Mouse (Mus musculus): ENCODE results near the gene Zscan18. TPM values are rescaled to one million over a fixed set of nuclear protein-coding genes. Genes with fewer than 3 reads are reported as not detected.
A peak's percentile ranks its signal among the peaks of the same experiment; 100 is the strongest.

Zscan18 gene
- polyA plus RNA-seq (2014; fragmentation: Nextera tagmentation; extraction: Ambion mirVana) = 11.0 and 11.4 TPM in 2 replicates

- peak; percentile 88 for DNase-seq (ENCODE audit: low spot score)
- peak within 1 kb of the TSS; percentile 63 for H3K27ac ChIP-seq (ENCODE audit: low read depth, low read length)
- H3K4me2 ChIP-seq (replicated peaks; ENCODE audit: low read depth, low read length) = peak within 1 kb of the TSS; percentile 54
- ATAC-seq (ENCODE audit: low FRiP score) = peak; percentile 98
- no peaks in the 10 kb centered on the region for H3K4me1 ChIP-seq (replicated peaks; ENCODE audit: control insufficient read depth, insufficient read depth, low read length)
- H3K27me3 ChIP-seq (ENCODE audit: control insufficient read depth, insufficient read depth, low read length) = no peaks in the 10 kb centered on the region
- H3K4me3 ChIP-seq (ENCODE audit: low read depth, low read length) = peak within 1 kb of the TSS; percentile 47
- H3K36me3 ChIP-seq (ENCODE audit: control insufficient read depth, insufficient read depth, low read length) = peaks cover 17% of the 10 kb centered on the region
- 6% methylated on average over 30 of the region's 31 CpGs for WGBS
- H3K9ac ChIP-seq (ENCODE audit: low read depth, low read length) = peak within 1 kb of the TSS; percentile 57
- H3K9me3 ChIP-seq (ENCODE audit: control insufficient read depth, low read length) = no peaks in the 10 kb centered on the region
Measured at GRCm38 (mm10) chr7:12802866-12803726, at the start of gene Zscan18. Gene Zscan18, minus strand, starts transcription at chr7:12803635.

GRCm38 (mm10) chr7:12835779-12836178 is 32.3 kb upstream of the Zscan18 start:
- Histone ChIP-seq H3K4me1 (replicated peaks; ENCODE audit: control insufficient read depth, insufficient read depth, low read length) (no peaks in the 10 kb centered on the region), H3K9ac (ENCODE audit: low read depth, low read length) (no peak overlapping the region), H3K27ac (ENCODE audit: low read depth, low read length) (no peak overlapping the region), H3K27me3 (ENCODE audit: control insufficient read depth, insufficient read depth, low read length) (no peaks in the 10 kb centered on the region), H3K9me3 (ENCODE audit: control insufficient read depth, low read length) (peaks cover 12% of the 10 kb centered on the region), H3K4me2 (replicated peaks; ENCODE audit: low read depth, low read length) (no peak overlapping the region), H3K4me3 (ENCODE audit: low read depth, low read length) (peak overlapping the region; percentile 49; the same call in 1 of the 2 replicates), H3K36me3 (ENCODE audit: control insufficient read depth, insufficient read depth, low read length) (peaks cover 16% of the 10 kb centered on the region; the same call in 1 of the 2 replicates)
- WGBS = 95% methylated on average over 4 of the region's 4 CpGs
- no peak for DNase-seq (ENCODE audit: low spot score)
- no peak for ATAC-seq (ENCODE audit: low FRiP score)

- Histone ChIP-seq H3K4me2 (replicated peaks; ENCODE audit: low read depth, low read length) (peak overlapping the region; percentile 35), H3K9ac (ENCODE audit: low read depth, low read length) (peak overlapping the region; percentile 65), H3K9me3 (ENCODE audit: control insufficient read depth, low read length) (peaks cover 12% of the 10 kb centered on the region), H3K4me1 (replicated peaks; ENCODE audit: control insufficient read depth, insufficient read depth, low read length) (no peaks in the 10 kb centered on the region), H3K36me3 (ENCODE audit: control insufficient read depth, insufficient read depth, low read length) (peaks cover 14% of the 10 kb centered on the region; the same call in 1 of the 2 replicates), H3K27ac (ENCODE audit: low read depth, low read length) (peak overlapping the region; percentile 24; the same call in 1 of the 2 replicates), H3K4me3 (ENCODE audit: low read depth, low read length) (peak overlapping the region; percentile 49), H3K27me3 (ENCODE audit: control insufficient read depth, insufficient read depth, low read length) (no peaks in the 10 kb centered on the region)
- DNase-seq (ENCODE audit: low spot score) = no peak
- WGBS = 37% methylated on average over 13 of the region's 13 CpGs
- ATAC-seq (ENCODE audit: low FRiP score) = peak; percentile 63
Measured at GRCm38 (mm10) chr7:12835193-12835671, 31.8 kb upstream of the Zscan18 start.

GRCm38 (mm10) chr7:12834162-12835120 is 31.0 kb upstream of the Zscan18 start, which contains the start of gene Zfp110:
Gene Zfp110, plus strand, starts transcription at chr7:12834761.
- peaks cover 11% of the 10 kb centered on the region; the same call in 1 of the 2 replicates for H3K36me3 ChIP-seq (ENCODE audit: control insufficient read depth, insufficient read depth, low read length)
- peak within 1 kb of the TSS; percentile 35 for H3K4me2 ChIP-seq (replicated peaks; ENCODE audit: low read depth, low read length)
- peak within 1 kb of the TSS; percentile 65 for H3K9ac ChIP-seq (ENCODE audit: low read depth, low read length)
- H3K27me3 ChIP-seq (ENCODE audit: control insufficient read depth, insufficient read depth, low read length) = no peaks in the 10 kb centered on the region
- peaks cover 12% of the 10 kb centered on the region; the same call in 1 of the 2 replicates for H3K9me3 ChIP-seq (ENCODE audit: control insufficient read depth, low read length)
- peak within 1 kb of the TSS; percentile 24; the same call in 1 of the 2 replicates for H3K27ac ChIP-seq (ENCODE audit: low read depth, low read length)
- H3K4me1 ChIP-seq (replicated peaks; ENCODE audit: control insufficient read depth, insufficient read depth, low read length) = no peaks in the 10 kb centered on the region
- DNase-seq (ENCODE audit: low spot score) = peak; percentile 91
- WGBS = 5% methylated on average over 47 of the region's 47 CpGs
- ATAC-seq (ENCODE audit: low FRiP score) = peak; percentile 98
- peak within 1 kb of the TSS; percentile 49 for H3K4me3 ChIP-seq (ENCODE audit: low read depth, low read length)

GRCm38 (mm10) chr7:12818521-12819295 is 15.3 kb upstream of the Zscan18 start, which contains the start of gene Zfp329:
Gene Zfp329, minus strand, starts transcription at chr7:12818858.
- Histone ChIP-seq H3K27me3 (ENCODE audit: control insufficient read depth, insufficient read depth, low read length) (no peaks in the 10 kb centered on the region), H3K36me3 (ENCODE audit: control insufficient read depth, insufficient read depth, low read length) (peaks cover 5% of the 10 kb centered on the region; the same call in 1 of the 2 replicates), H3K9me3 (ENCODE audit: control insufficient read depth, low read length) (peaks cover 8% of the 10 kb centered on the region), H3K27ac (ENCODE audit: low read depth, low read length) (peak within 1 kb of the TSS; percentile 81), H3K4me1 (replicated peaks; ENCODE audit: control insufficient read depth, insufficient read depth, low read length) (no peaks in the 10 kb centered on the region), H3K4me3 (ENCODE audit: low read depth, low read length) (peak within 1 kb of the TSS; percentile 81), H3K4me2 (replicated peaks; ENCODE audit: low read depth, low read length) (peak within 1 kb of the TSS; percentile 54), H3K9ac (ENCODE audit: low read depth, low read length) (peak within 1 kb of the TSS; percentile 98)
- ATAC-seq (ENCODE audit: low FRiP score) (peak; percentile 97), DNase-seq (ENCODE audit: low spot score) (peak; percentile 96)
- under 1% methylated on average over 39 of the region's 40 CpGs for WGBS

- H3K9me3 ChIP-seq (ENCODE audit: control insufficient read depth, low read length) = peaks cover 23% of the 10 kb centered on the region; the same call in 1 of the 2 replicates
- no peak for DNase-seq (ENCODE audit: low spot score)
- WGBS = 98% methylated on average over 8 of the region's 8 CpGs
- H3K4me2 ChIP-seq (replicated peaks; ENCODE audit: low read depth, low read length) = no peak overlapping the region
- H3K36me3 ChIP-seq (ENCODE audit: control insufficient read depth, insufficient read depth, low read length) = peaks cover 21% of the 10 kb centered on the region
- no peaks in the 10 kb centered on the region for H3K4me1 ChIP-seq (replicated peaks; ENCODE audit: control insufficient read depth, insufficient read depth, low read length)
- no peak overlapping the region for H3K9ac ChIP-seq (ENCODE audit: low read depth, low read length)
- no peak overlapping the region for H3K27ac ChIP-seq (ENCODE audit: low read depth, low read length)
- no peaks in the 10 kb centered on the region for H3K27me3 ChIP-seq (ENCODE audit: control insufficient read depth, insufficient read depth, low read length)
- no peak overlapping the region for H3K4me3 ChIP-seq (ENCODE audit: low read depth, low read length)
- ATAC-seq (ENCODE audit: low FRiP score) = no peak
Measured at GRCm38 (mm10) chr7:12815566-12815965, 12.1 kb upstream of the Zscan18 start.

- DNase-seq (ENCODE audit: low spot score) = no peak
- H3K9me3 ChIP-seq (ENCODE audit: control insufficient read depth, low read length) = peaks cover 4% of the 10 kb centered on the region; the same call in 1 of the 2 replicates
- WGBS = 1% methylated on average over 16 of the region's 16 CpGs
- H3K4me1 ChIP-seq (replicated peaks; ENCODE audit: control insufficient read depth, insufficient read depth, low read length) = no peaks in the 10 kb centered on the region
- H3K27me3 ChIP-seq (ENCODE audit: control insufficient read depth, insufficient read depth, low read length) = no peaks in the 10 kb centered on the region
- peak overlapping the region; percentile 63 for H3K27ac ChIP-seq (ENCODE audit: low read depth, low read length)
- H3K9ac ChIP-seq (ENCODE audit: low read depth, low read length) = peak overlapping the region; percentile 57
- H3K36me3 ChIP-seq (ENCODE audit: control insufficient read depth, insufficient read depth, low read length) = peaks cover 23% of the 10 kb centered on the region
- peak overlapping the region; percentile 54 for H3K4me2 ChIP-seq (replicated peaks; ENCODE audit: low read depth, low read length)
- ATAC-seq (ENCODE audit: low FRiP score) = peak; percentile 87
- peak overlapping the region; percentile 47 for H3K4me3 ChIP-seq (ENCODE audit: low read depth, low read length)
Measured at GRCm38 (mm10) chr7:12803727-12804071, 264 bp upstream of the Zscan18 start.
